Mouse (Mus musculus) T-helper 2 cell (primary cell): ENCODE measurements around the gene Rmdn2.

Experiments used
- in situ Hi-C: fragments of 300-600 bp; cut with MboI, MseI; formaldehyde crosslinking; loops from one replicate; pipeline ENCODE4 v1.15.1; 2025; ENCODE audit warnings: high pct_unique_total_duplicates

Rmdn2 gene

GRCm38 (mm10) chr17:79699197-79699596 is 87.5 kb downstream of the Rmdn2 start:
- in situ Hi-C loops, result no loop called here

GRCm38 (mm10) chr17:79700871-79701270 is 89.2 kb downstream of the Rmdn2 start:
- in situ Hi-C loops, result no loop called here

GRCm38 (mm10) chr17:79705671-79706455 is 94.2 kb downstream of the Rmdn2 start:
- in situ Hi-C loops, result no loop called here

- in situ Hi-C loops, result no loop called here
Observed at GRCm38 (mm10) chr17:79708168-79708567, 96.5 kb downstream of the Rmdn2 start.

- in situ Hi-C loops, result no loop called here
Observed at GRCm38 (mm10) chr17:79709718-79710117, 98.1 kb downstream of the Rmdn2 start.

GRCm38 (mm10) chr17:79710246-79710842 is 98.7 kb downstream of the Rmdn2 start:
- in situ Hi-C loops, result no loop called here

GRCm38 (mm10) chr17:79711944-79712343 is 100.3 kb downstream of the Rmdn2 start:
- in situ Hi-C loops, result no loop called here

GRCm38 (mm10) chr17:79712536-79712935 is 100.9 kb downstream of the Rmdn2 start:
- in situ Hi-C loops, result no loop called here

GRCm38 (mm10) chr17:79713276-79713642 is 101.6 kb downstream of the Rmdn2 start:
- in situ Hi-C loops, result no loop called here

GRCm38 (mm10) chr17:79713643-79714367 is 102.1 kb downstream of the Rmdn2 start:
- in situ Hi-C loops, result no loop called here

GRCm38 (mm10) chr17:79714368-79714895 is 102.8 kb downstream of the Rmdn2 start:
- in situ Hi-C loops, result no loop called here

- in situ Hi-C loops, result no loop called here
Observed at GRCm38 (mm10) chr17:79714931-79715637, 103.4 kb downstream of the Rmdn2 start, which contains the start of gene Cyp1b1. TSS of gene Cyp1b1 (minus strand) at chr17:79715061.

GRCm38 (mm10) chr17:79715649-79716143 is 104.0 kb downstream of the Rmdn2 start:
- in situ Hi-C loops, result no loop called here

GRCm38 (mm10) chr17:79720681-79721080 is 109.0 kb downstream of the Rmdn2 start:
- in situ Hi-C loops, result no loop called here

GRCm38 (mm10) chr17:79726613-79727012 is 115.0 kb downstream of the Rmdn2 start:
- in situ Hi-C loops, result no loop called here

- in situ Hi-C loops, result no loop called here
Observed at GRCm38 (mm10) chr17:79728053-79728584, 116.5 kb downstream of the Rmdn2 start.

- in situ Hi-C loops, result no loop called here
Observed at GRCm38 (mm10) chr17:79728585-79729503, 117.2 kb downstream of the Rmdn2 start.

- in situ Hi-C loops, result no loop called here
Observed at GRCm38 (mm10) chr17:79730988-79731387, 119.3 kb downstream of the Rmdn2 start.

- in situ Hi-C loops, result no loop called here
Observed at GRCm38 (mm10) chr17:79733039-79733438, 121.4 kb downstream of the Rmdn2 start.

- in situ Hi-C loops, result no loop called here
Observed at GRCm38 (mm10) chr17:79737598-79737997, 125.9 kb downstream of the Rmdn2 start.
